Mouse (Mus musculus) stomach, embryonic 15.5 days (tissue): ENCODE measurements around the gene Dlx3. TPM values are rescaled to one million over a fixed set of nuclear protein-coding genes. Genes with fewer than 3 reads are reported as not detected.

Source experiments
- ATAC-seq: fragments of 200-750 bp; cut with Nextera tagmentation; 2 replicates; pipeline ENCODE4 v1.8.0; 2017; ENCODE audit warnings: low read depth, moderate number of reproducible peaks, moderate TSS enrichment; ENCODE audit not compliant: insufficient read depth, low FRiP score
- H3K27ac ChIP-seq: fragments of 300-500 bp; sonication (generic); 2 replicates; pipeline ENCODE4 v1.5.1; 2015; ENCODE audit warnings: mild to moderate bottlenecking, inconsistent platforms
- H3K27me3 ChIP-seq: fragments of 300-500 bp; sonication (generic); replicated peaks from 2 replicates; pipeline ENCODE4 v1.6.1; 2015; ENCODE audit warnings: inconsistent platforms
- H3K36me3 ChIP-seq: fragments of 300-500 bp; sonication (generic); 2 replicates; pipeline ENCODE4 v1.6.1; 2015; ENCODE audit warnings: inconsistent platforms
- H3K4me1 ChIP-seq: fragments of 300-500 bp; sonication (generic); 2 replicates; pipeline ENCODE4 v1.6.1; 2015; ENCODE audit warnings: inconsistent platforms
- H3K4me2 ChIP-seq: fragments of 300-500 bp; sonication (generic); 2 replicates; pipeline ENCODE4 v1.6.1; 2015; ENCODE audit warnings: mild to moderate bottlenecking, inconsistent platforms
- H3K4me3 ChIP-seq: fragments of 300-500 bp; sonication (generic); replicated peaks from 2 replicates; pipeline ENCODE4 v1.5.1; 2015; ENCODE audit warnings: inconsistent platforms
- H3K9ac ChIP-seq: fragments of 300-500 bp; sonication (generic); 2 replicates; pipeline ENCODE4 v1.6.1; 2015; ENCODE audit warnings: inconsistent platforms
- H3K9me3 ChIP-seq: fragments of 300-500 bp; sonication (generic); 2 replicates; pipeline ENCODE4 v1.6.1; 2016; ENCODE audit warnings: inconsistent platforms
- WGBS: fragments of 180-500 bp; shearing (Covaris S2); methylation state at CpG from one replicate; pipeline ENCODE4 v1.1.7; 2015; 5-methylcytosine and 5-hydroxymethylcytosine counted together
- polyA plus RNA-seq: library from polyadenylated mRNA; unstranded; fragments of >200 nt; fragmentation: Nextera tagmentation; extraction: Ambion mirVana; gene quantifications from 2 replicates; pipeline ENCODE4 v1.2.1, GENCODE M21; 2015

The Dlx3 gene
- polyA plus RNA-seq, result 1.9 and 2.0 TPM in 2 replicates

DNA sequence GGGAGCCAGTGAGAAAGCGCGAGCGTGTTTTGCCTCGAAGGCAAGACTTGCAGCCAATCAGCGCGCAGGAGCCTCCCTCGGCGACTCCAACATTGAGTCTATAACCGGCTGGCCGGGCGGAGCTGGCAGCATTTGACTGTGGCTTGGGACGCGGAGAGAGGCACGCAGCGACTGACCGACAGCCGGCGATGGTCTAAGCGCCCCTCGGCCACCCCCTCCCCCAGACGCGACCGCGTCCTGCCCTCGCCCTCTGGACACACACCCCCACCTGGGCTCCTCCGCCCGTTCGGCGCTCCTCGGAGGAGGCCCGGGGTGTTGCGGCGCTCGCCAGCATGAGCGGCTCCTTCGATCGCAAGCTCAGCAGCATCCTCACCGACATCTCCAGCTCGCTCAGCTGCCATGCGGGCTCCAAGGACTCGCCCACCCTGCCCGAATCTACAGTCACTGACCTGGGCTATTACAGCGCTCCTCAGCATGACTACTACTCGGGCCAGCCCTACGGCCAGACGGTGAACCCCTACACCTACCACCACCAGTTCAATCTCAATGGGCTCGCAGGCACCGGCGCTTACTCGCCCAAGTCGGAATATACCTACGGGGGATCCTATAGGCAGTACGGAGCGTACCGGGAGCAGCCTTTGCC lies at the start of gene Dlx3:
TSS of gene Dlx3 (plus strand) at position 130 of the 643 bp plus-strand sequence.
- H3K4me1 ChIP-seq, result peaks cover 19% of the 10 kb centered on the region
- H3K4me2 ChIP-seq, result peak within 1 kb of the TSS; percentile 82
- 1% methylated on average over 55 of the region's 55 CpGs for WGBS
- H3K9ac ChIP-seq, result no peak within 1 kb of the TSS
- H3K27ac ChIP-seq, result no peak within 1 kb of the TSS
- H3K4me3 ChIP-seq, result peak within 1 kb of the TSS; percentile 40
- H3K9me3 ChIP-seq, result no peaks in the 10 kb centered on the region
- peaks cover 64% of the 10 kb centered on the region for H3K27me3 ChIP-seq
- ATAC-seq, result no peak; the same call in 1 of the 2 replicates
- no peaks in the 10 kb centered on the region for H3K36me3 ChIP-seq

DNA sequence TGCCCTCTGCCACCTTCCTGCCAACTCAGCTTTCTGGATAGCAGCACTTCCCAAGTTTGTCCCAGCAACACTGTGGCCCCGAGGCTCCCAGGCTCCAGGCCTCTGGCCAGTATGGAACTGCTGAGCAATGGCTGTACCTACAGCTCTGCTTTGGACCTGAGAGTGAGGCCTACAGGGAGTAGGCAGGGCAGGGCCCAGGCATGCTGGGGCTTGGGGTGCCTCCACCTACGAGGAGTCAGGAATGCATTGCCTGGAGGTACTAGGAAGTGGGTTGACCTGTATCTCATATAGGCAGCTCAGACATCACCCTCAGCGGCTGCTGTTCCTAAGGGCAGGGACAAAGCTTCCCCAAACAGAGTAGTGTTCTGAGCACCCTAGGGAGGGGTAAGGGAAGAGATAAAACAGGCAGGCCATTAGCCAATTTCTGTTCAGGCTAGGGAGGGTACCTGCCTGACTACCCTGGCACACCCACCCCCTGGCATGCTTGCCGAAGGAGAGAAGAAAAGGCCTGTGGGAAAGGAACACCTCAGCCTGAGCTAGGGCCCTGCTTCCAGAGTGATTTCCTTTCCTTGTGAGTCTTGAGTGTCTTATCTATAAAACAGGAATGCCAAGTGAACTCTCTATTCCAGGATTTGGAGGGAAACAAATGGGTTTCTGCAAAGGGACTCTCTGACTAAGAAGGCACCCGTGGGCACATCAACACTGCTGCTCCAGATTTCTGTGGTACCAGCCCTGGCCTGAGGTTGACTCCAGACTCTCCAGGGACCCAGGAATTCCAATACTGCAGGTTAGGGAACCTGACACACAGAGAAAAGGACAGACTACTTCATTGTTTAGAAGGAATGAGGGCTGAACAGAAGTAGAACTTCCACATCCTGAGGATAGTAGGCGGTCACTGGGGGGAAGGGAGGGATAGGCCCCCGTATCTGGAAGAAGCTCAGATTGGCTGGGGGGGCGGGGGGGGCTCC lies 49.5 kb upstream of the Dlx3 start:
- H3K27ac ChIP-seq, result peak overlapping the region; percentile 64
- H3K27me3 ChIP-seq, result no peaks in the 10 kb centered on the region
- no peaks in the 10 kb centered on the region for H3K9me3 ChIP-seq
- no peak for ATAC-seq
- 57% methylated on average over 8 of the region's 8 CpGs for WGBS
- peaks cover 60% of the 10 kb centered on the region for H3K4me1 ChIP-seq
- H3K36me3 ChIP-seq, result no peaks in the 10 kb centered on the region
- H3K4me3 ChIP-seq, result no peak overlapping the region
- no peak overlapping the region for H3K4me2 ChIP-seq
- no peak overlapping the region for H3K9ac ChIP-seq

DNA sequence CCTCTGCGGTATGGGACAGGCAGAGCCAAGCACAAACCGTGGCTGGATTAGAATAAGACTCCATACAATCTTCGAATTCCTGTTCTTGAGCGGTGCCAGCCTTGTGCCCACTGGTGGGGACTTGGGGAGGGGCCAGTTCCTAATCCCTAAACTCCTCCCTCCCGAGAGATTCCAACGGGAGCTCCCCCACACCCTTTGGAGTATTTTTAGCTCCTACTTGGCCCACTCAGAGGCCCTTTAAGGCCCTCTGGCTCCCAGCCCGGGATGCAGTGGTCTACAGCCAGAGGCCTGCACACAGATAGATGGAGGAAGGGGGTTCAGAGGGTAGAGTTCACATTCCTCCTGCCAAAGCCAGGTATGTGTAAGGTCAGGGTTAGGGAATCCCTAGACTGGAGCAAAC lies 48.7 kb upstream of the Dlx3 start:
- Histone ChIP-seq H3K27ac (peak overlapping the region; percentile 64), H3K4me3 (no peak overlapping the region), H3K4me2 (peak overlapping the region; percentile 16), H3K36me3 (no peaks in the 10 kb centered on the region), H3K4me1 (peaks cover 67% of the 10 kb centered on the region), H3K27me3 (no peaks in the 10 kb centered on the region), H3K9me3 (no peaks in the 10 kb centered on the region), H3K9ac (no peak overlapping the region)
- WGBS, result 25% methylated on average over 7 of the region's 7 CpGs
- ATAC-seq, result no peak

DNA sequence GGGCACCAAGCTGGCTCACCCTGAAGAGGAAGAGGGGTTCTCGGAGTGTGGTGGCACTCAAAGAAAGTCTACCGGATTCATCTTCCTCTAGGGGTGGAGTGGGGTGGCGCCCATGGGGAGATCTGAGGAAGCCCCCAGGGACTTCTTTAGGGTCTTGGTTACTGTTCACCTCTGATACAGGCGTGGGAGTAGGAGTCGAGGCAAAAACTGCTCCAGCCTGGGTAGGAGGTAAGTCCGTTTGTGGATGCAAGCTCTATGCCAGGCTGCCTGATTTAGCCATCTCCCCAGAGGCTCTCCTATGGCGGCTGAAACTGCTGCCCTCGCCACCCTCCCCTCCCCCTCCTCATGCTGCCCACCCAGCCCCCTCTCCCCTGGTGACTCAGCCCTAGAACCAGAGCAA lies 47.8 kb upstream of the Dlx3 start:
- Histone ChIP-seq H3K27ac (peak overlapping the region; percentile 64), H3K9me3 (no peaks in the 10 kb centered on the region), H3K4me2 (0 out of 2 replicates have a peak overlapping the region, but pooled peaks have one; percentile 16), H3K36me3 (no peaks in the 10 kb centered on the region), H3K9ac (no peak overlapping the region), H3K27me3 (0 out of 2 replicates have a peak, but pooled peaks cover 2% of the 10 kb centered on the region), H3K4me1 (peaks cover 67% of the 10 kb centered on the region), H3K4me3 (no peak overlapping the region)
- ATAC-seq, result no peak
- WGBS, result 74% methylated on average over 8 of the region's 8 CpGs

DNA sequence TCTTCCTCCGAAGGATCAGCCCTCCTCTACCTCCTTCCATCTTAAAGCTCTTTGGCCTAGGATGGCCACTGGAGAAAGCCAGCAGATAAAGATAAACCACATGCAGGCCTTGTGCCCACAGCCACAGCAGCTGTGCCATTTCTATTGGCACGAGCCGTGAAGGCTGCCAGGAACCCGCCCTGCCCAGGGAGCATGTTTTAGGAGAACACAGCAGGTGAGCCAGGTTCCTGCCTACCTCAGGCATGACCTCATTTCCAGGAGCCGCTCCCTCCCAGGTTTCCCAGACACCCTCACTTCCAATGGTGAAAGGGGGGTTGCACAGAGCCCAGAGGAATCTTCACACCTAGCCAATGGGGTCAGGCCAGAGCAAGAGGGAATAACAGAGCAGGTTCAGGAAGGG lies 47.1 kb upstream of the Dlx3 start:
- peaks cover 67% of the 10 kb centered on the region for H3K4me1 ChIP-seq
- H3K4me2 ChIP-seq, result peak overlapping the region; percentile 24; the same call in 1 of the 2 replicates
- no peak for ATAC-seq
- no peaks in the 10 kb centered on the region for H3K36me3 ChIP-seq
- H3K27ac ChIP-seq, result peak overlapping the region; percentile 23; the same call in 1 of the 2 replicates
- no peak overlapping the region for H3K9ac ChIP-seq
- 63% methylated on average over 5 of the region's 5 CpGs for WGBS
- H3K9me3 ChIP-seq, result no peaks in the 10 kb centered on the region
- no peak overlapping the region for H3K4me3 ChIP-seq
- H3K27me3 ChIP-seq, result peaks cover 5% of the 10 kb centered on the region; the same call in 1 of the 2 replicates

DNA sequence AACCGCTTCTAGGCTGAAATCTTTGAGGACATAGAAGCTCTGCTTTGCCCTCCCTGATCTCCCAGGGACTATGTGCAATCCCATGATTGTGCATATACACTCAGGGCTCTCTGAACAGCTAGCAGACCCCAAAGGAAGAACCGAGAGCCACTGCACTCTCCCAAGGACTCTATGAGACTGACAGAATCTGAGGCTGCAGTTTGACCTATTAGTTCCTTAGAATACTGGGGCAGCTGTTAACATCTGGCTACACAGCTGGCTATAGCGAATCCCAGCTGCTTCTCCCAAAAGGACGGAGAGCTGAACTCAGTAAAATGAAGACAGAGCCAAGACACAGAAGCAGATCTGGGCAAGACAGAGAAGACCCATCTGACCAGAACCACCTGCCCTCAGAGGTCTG lies 46.1 kb upstream of the Dlx3 start:
- WGBS, result 47% methylated on average over 4 of the region's 4 CpGs
- Histone ChIP-seq H3K27me3 (peaks cover 12% of the 10 kb centered on the region; the same call in 1 of the 2 replicates), H3K27ac (peak overlapping the region; percentile 91; the same call in 1 of the 2 replicates), H3K9me3 (no peaks in the 10 kb centered on the region), H3K4me2 (peak overlapping the region; percentile 90), H3K4me1 (peaks cover 70% of the 10 kb centered on the region), H3K9ac (no peak overlapping the region), H3K4me3 (peak overlapping the region; percentile 61; the same call in 1 of the 2 replicates), H3K36me3 (no peaks in the 10 kb centered on the region)
- no peak for ATAC-seq

DNA sequence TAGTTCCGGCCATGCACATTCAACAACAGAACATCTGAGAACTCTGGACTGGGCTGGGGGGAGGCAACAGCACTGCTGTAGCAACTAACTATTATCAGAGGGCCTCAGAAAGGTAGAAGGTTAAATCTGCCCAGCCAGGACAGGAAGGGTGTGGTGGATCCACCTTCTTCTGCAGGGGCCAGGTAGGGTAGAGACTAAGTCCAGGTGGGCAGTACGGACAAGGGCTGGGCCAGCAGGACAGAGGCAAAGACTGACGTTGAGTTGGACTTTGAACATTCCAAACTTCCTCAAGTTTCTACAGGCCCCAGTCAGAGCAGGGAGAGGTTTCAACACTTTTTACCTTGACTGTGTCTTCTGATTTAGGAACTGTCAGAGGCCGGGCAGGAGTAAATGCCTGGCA lies 45.2 kb upstream of the Dlx3 start:
- Histone ChIP-seq H3K9me3 (no peaks in the 10 kb centered on the region), H3K9ac (no peak overlapping the region), H3K27ac (peak overlapping the region; percentile 91), H3K4me1 (peaks cover 72% of the 10 kb centered on the region), H3K36me3 (no peaks in the 10 kb centered on the region), H3K27me3 (peaks cover 12% of the 10 kb centered on the region; the same call in 1 of the 2 replicates), H3K4me3 (peak overlapping the region; percentile 61), H3K4me2 (peak overlapping the region; percentile 90)
- 41% methylated on average over 4 of the region's 4 CpGs for WGBS
- 0 out of 2 replicates have a peak, but pooled peaks have one; percentile 9 for ATAC-seq

DNA sequence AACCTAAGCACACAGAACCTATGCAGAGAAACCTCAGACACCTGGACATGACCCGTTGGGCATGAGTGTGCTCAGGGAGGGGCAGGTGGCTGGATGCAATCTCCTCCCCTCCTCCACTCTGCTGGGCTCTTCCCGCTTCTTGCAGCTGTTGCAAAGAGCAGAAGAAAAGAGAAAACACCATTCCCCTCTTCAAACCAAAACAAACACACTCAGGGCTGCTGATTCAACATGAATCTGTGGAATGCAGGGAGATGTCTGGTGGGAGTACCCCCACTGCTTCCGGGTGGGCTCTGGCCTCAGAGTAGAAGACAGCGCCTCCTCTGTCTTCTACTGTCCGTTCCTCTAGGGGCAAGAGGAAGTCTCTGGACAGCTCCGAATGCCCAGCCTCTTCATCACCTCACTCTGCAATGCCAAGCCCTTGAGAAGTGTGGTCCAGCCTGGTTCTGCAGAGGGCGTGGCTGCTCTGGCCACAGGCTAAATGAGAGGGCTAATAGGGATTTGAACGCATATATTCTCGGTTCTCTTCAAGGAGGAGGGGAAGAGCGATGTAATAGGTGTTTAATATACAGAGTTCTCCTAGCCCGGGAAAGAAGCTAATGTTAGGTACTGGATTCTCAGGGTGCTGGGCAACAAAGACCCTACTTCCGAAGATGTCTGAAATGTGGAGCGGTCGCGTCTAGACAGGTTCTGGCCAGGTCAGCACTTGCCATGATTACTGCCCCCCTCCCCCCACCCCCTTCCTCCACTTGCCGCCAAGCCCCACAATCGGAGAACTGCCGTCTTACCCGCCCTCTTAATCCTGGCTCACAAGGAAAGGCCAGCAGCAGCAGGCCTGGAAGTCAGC lies 44.5 kb upstream of the Dlx3 start:
- H3K4me3 ChIP-seq, result peak overlapping the region; percentile 61
- H3K27me3 ChIP-seq, result peaks cover 12% of the 10 kb centered on the region; the same call in 1 of the 2 replicates
- WGBS, result 5% methylated on average over 19 of the region's 19 CpGs
- peak overlapping the region; percentile 90 for H3K4me2 ChIP-seq
- H3K9ac ChIP-seq, result peak overlapping the region; percentile 61
- no peak for ATAC-seq
- H3K27ac ChIP-seq, result peak overlapping the region; percentile 91
- H3K4me1 ChIP-seq, result peaks cover 72% of the 10 kb centered on the region
- no peaks in the 10 kb centered on the region for H3K36me3 ChIP-seq
- no peaks in the 10 kb centered on the region for H3K9me3 ChIP-seq

DNA sequence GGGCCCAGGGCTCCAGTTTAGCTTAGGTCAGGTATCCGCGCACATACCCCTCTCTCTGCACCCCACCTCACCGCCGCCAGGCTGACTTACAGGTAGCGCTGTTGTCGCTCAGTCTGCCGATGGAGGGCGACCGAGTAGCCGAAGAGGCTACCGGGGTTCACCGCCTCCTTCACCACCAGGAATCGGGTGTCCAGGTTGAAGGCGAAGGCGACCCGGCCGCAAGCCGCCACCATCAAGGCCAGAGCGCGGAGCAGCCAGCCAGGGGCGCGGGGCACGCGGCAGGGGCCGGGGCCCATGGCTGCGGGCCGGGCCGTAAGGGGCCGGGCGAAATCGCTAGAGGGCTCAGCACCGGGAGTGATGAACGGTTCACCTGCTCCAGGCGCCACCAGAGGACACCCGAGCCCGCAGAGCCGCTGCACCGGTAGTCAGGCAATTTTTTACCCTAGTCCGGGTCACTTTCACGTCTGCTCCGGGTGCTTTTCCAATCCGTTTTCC lies 43.8 kb upstream of the Dlx3 start:
- Histone ChIP-seq H3K9ac (peak overlapping the region; percentile 61), H3K27ac (peak overlapping the region; percentile 91), H3K27me3 (peaks cover 12% of the 10 kb centered on the region; the same call in 1 of the 2 replicates), H3K9me3 (no peaks in the 10 kb centered on the region), H3K4me3 (peak overlapping the region; percentile 61), H3K4me2 (peak overlapping the region; percentile 90), H3K4me1 (peaks cover 69% of the 10 kb centered on the region), H3K36me3 (no peaks in the 10 kb centered on the region)
- ATAC-seq, result peak; percentile 37
- WGBS, result under 1% methylated on average over 42 of the region's 42 CpGs

DNA sequence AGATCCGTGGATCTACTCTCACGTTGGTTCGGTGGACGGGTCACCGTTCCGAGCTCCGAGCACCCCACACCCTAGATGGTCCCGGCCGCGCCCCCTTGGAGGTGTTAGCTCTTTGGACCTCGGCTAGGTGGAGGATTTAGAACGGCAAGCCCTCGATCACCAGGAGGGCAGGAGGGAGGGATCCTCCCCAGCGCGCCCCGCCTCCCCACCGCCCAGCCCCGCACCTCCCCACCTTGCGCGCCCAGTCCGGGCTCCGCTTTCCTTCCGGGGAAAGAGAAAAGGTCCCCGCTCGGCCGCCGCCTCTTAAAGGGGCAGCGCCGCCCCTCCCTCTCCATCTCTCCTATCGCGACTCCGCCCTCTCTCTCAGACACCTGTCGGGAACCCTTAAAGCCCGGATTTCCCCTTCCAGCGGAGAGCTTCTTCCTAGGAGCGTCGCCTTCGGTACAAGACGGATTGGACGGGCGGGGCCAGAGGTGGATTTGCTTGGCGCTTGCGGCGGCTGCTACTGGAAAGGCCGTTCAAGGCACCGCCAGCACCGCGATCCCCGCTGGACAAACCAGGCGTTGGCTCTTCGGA lies 43.3 kb upstream of the Dlx3 start, which contains the start of gene Itga3:
TSS of gene Itga3 (minus strand) at position 266 of the 576 bp plus-strand sequence.
- Histone ChIP-seq H3K4me3 (peak within 1 kb of the TSS; percentile 61), H3K4me2 (peak within 1 kb of the TSS; percentile 90), H3K36me3 (no peaks in the 10 kb centered on the region), H3K27me3 (peaks cover 12% of the 10 kb centered on the region; the same call in 1 of the 2 replicates), H3K27ac (peak within 1 kb of the TSS; percentile 91), H3K4me1 (peaks cover 63% of the 10 kb centered on the region), H3K9ac (peak within 1 kb of the TSS; percentile 61), H3K9me3 (no peaks in the 10 kb centered on the region)
- ATAC-seq, result peak; percentile 78
- under 1% methylated on average over 44 of the region's 51 CpGs for WGBS
